Mouse (Mus musculus) midbrain, embryonic 11.5 days (tissue): Measurements from ENCODE around the gene Arnt. TPM values are rescaled to one million over a fixed set of nuclear protein-coding genes. Genes with fewer than 3 reads are reported as not detected.
"Not testable (repeated sequence)": the region's sequence is repeated elsewhere in the genome, so short reads cannot be mapped to it uniquely, and the experiment has no call there.

Experiments used
- ATAC-seq: fragments of 200-750 bp; cut with Nextera tagmentation; 2 replicates; pipeline ENCODE4 v1.8.0; 2017; ENCODE audit warnings: moderate TSS enrichment, moderate library complexity; ENCODE audit not compliant: low FRiP score
- DNase-seq: peaks from one replicate; pipeline ENCODE4 v3.0.0; 2015; ENCODE audit warnings: low spot score; ENCODE audit errors: missing footprints
- H3K27ac ChIP-seq: fragments of 300-500 bp; sonication (generic); 2 replicates; pipeline ENCODE4 v1.5.1; 2014; ENCODE audit warnings: low read depth, low read length
- H3K27me3 ChIP-seq: fragments of 300-500 bp; sonication (generic); 2 replicates; pipeline ENCODE4 v1.6.1; 2014; ENCODE audit warnings: mild to moderate bottlenecking, low read length, moderate library complexity, mixed read lengths; ENCODE audit not compliant: control insufficient read depth, insufficient read depth
- H3K36me3 ChIP-seq: fragments of 300-500 bp; sonication (generic); 2 replicates; pipeline ENCODE4 v1.6.1; 2014; ENCODE audit warnings: mild to moderate bottlenecking, low read length, moderate library complexity, mixed read lengths; ENCODE audit not compliant: control insufficient read depth, insufficient read depth
- H3K4me1 ChIP-seq: fragments of 300-500 bp; sonication (generic); 2 replicates; pipeline ENCODE4 v1.6.1; 2014; ENCODE audit warnings: low read length; ENCODE audit not compliant: control insufficient read depth, insufficient read depth
- H3K4me2 ChIP-seq: fragments of 300-500 bp; sonication (generic); 2 replicates; pipeline ENCODE4 v1.6.1; 2014; ENCODE audit warnings: mild to moderate bottlenecking, moderate library complexity
- H3K4me3 ChIP-seq: fragments of 300-500 bp; sonication (generic); 2 replicates; pipeline ENCODE4 v1.5.1; 2014; ENCODE audit warnings: low read depth, low read length
- H3K9ac ChIP-seq: fragments of 300-500 bp; sonication (generic); 2 replicates; pipeline ENCODE4 v1.6.1; 2014; ENCODE audit warnings: low read length
- H3K9me3 ChIP-seq: fragments of 300-500 bp; sonication (generic); 2 replicates; pipeline ENCODE4 v1.6.1; 2016; ENCODE audit warnings: low read length; ENCODE audit not compliant: control insufficient read depth
- WGBS: fragments of 180-500 bp; shearing (Covaris S2); extraction: QIAGEN DNeasy Blood & Tissue Kit; methylation state at CpG from one replicate; pipeline ENCODE4 v1.1.7; 2014; 5-methylcytosine and 5-hydroxymethylcytosine counted together
- polyA plus RNA-seq: library from polyadenylated mRNA; unstranded; fragments of >200 nt; fragmentation: Nextera tagmentation; extraction: Ambion mirVana; gene quantifications from 2 replicates; pipeline ENCODE4 v1.2.1, GENCODE M21; 2014

Gene Arnt
- polyA plus RNA-seq: 26.2 and 27.0 TPM in 2 replicates

- Histone ChIP-seq H3K4me1 (peaks cover 6% of the 10 kb centered on the region), H3K9me3 (no peaks in the 10 kb centered on the region), H3K27me3 (no peaks in the 10 kb centered on the region), H3K4me3 (peak within 1 kb of the TSS; percentile 89), H3K4me2 (peak within 1 kb of the TSS; percentile 68), H3K36me3 (no peaks in the 10 kb centered on the region; the same call in 1 of the 2 replicates), H3K9ac (peak within 1 kb of the TSS; percentile 82), H3K27ac (no peak within 1 kb of the TSS; the same call in 1 of the 2 replicates)
- ATAC-seq: peak; percentile 100
- under 1% methylated on average over 47 of the region's 47 CpGs for WGBS
- peak; percentile 99 for DNase-seq
Observed at GRCm38 (mm10) chr3:95434136-95434982, at the start of gene Arnt. TSS of gene Arnt (plus strand) at chr3:95434388.

GRCm38 (mm10) chr3:95385401-95386075 lies 48.6 kb upstream of the Arnt start:
- DNase-seq: no peak
- Histone ChIP-seq H3K9me3 (no peaks in the 10 kb centered on the region), H3K9ac (no peak overlapping the region), H3K4me2 (no peak overlapping the region), H3K36me3 (no peaks in the 10 kb centered on the region), H3K27ac (no peak overlapping the region), H3K4me1 (no peaks in the 10 kb centered on the region), H3K4me3 (no peak overlapping the region), H3K27me3 (no peaks in the 10 kb centered on the region)
- ATAC-seq: no peak
- 89% methylated on average over 5 of the region's 5 CpGs for WGBS

- Histone ChIP-seq H3K4me1 (no peaks in the 10 kb centered on the region), H3K9me3 (no peaks in the 10 kb centered on the region), H3K9ac (no peak overlapping the region), H3K4me3 (no peak overlapping the region), H3K27me3 (no peaks in the 10 kb centered on the region), H3K4me2 (no peak overlapping the region), H3K36me3 (no peaks in the 10 kb centered on the region), H3K27ac (no peak overlapping the region)
- ATAC-seq (no peak), DNase-seq (no peak)
- WGBS: 91% methylated on average over 4 of the region's 4 CpGs
Observed at GRCm38 (mm10) chr3:95394385-95394784, 39.8 kb upstream of the Arnt start.

- no peak for DNase-seq
Observed at GRCm38 (mm10) chr3:95402741-95403140, 31.4 kb upstream of the Arnt start, which contains the start of gene 4930558C23Rik. TSS of gene 4930558C23Rik (minus strand) at chr3:95402841.

GRCm38 (mm10) chr3:95407728-95408127 lies 26.5 kb upstream of the Arnt start:
- WGBS: 77% methylated on average over 1 of the region's 1 CpGs
- no peak overlapping the region for H3K4me3 ChIP-seq
- H3K9ac ChIP-seq: no peak overlapping the region
- H3K4me1 ChIP-seq: no peaks in the 10 kb centered on the region
- DNase-seq (no peak), ATAC-seq (no peak)
- no peaks in the 10 kb centered on the region for H3K36me3 ChIP-seq
- H3K4me2 ChIP-seq: no peak overlapping the region
- no peaks in the 10 kb centered on the region for H3K27me3 ChIP-seq
- no peak overlapping the region for H3K27ac ChIP-seq
- H3K9me3 ChIP-seq: no peaks in the 10 kb centered on the region

More at GRCm38 (mm10) chr3:95402741-95403140, 31.4 kb upstream of the Arnt start, which contains the start of gene 4930558C23Rik:
- 95% methylated on average over 3 of the region's 3 CpGs for WGBS
- H3K4me2 ChIP-seq: no peak within 1 kb of the TSS
- H3K4me1 ChIP-seq: no peaks in the 10 kb centered on the region
- no peak for ATAC-seq
- no peaks in the 10 kb centered on the region for H3K27me3 ChIP-seq
- H3K4me3 ChIP-seq: no peak within 1 kb of the TSS
- H3K27ac ChIP-seq: no peak within 1 kb of the TSS
- H3K9ac ChIP-seq: no peak within 1 kb of the TSS
- no peaks in the 10 kb centered on the region for H3K9me3 ChIP-seq
- no peaks in the 10 kb centered on the region for H3K36me3 ChIP-seq

GRCm38 (mm10) chr3:95408852-95409251 lies 25.3 kb upstream of the Arnt start:
- Histone ChIP-seq H3K9me3 (no peaks in the 10 kb centered on the region), H3K4me3 (no peak overlapping the region), H3K27me3 (no peaks in the 10 kb centered on the region), H3K4me2 (no peak overlapping the region), H3K27ac (no peak overlapping the region), H3K4me1 (no peaks in the 10 kb centered on the region), H3K36me3 (no peaks in the 10 kb centered on the region), H3K9ac (no peak overlapping the region)
- no peak for ATAC-seq
- DNase-seq: no peak
- 95% methylated on average over 2 of the region's 2 CpGs for WGBS

GRCm38 (mm10) chr3:95412268-95412667 lies 21.9 kb upstream of the Arnt start:
- no peaks in the 10 kb centered on the region for H3K36me3 ChIP-seq
- H3K27me3 ChIP-seq: no peaks in the 10 kb centered on the region
- H3K4me2 ChIP-seq: no peak overlapping the region
- ATAC-seq (no peak), DNase-seq (no peak)
- H3K9me3 ChIP-seq: no peaks in the 10 kb centered on the region
- WGBS: 92% methylated on average over 1 of the region's 1 CpGs
- H3K9ac ChIP-seq: no peak overlapping the region
- no peaks in the 10 kb centered on the region for H3K4me1 ChIP-seq
- H3K27ac ChIP-seq: no peak overlapping the region
- no peak overlapping the region for H3K4me3 ChIP-seq

GRCm38 (mm10) chr3:95417866-95418265 lies 16.3 kb upstream of the Arnt start:
- H3K9me3 ChIP-seq: no peaks in the 10 kb centered on the region; the same call in 1 of the 2 replicates
- no peaks in the 10 kb centered on the region for H3K27me3 ChIP-seq
- WGBS: 92% methylated on average over 6 of the region's 6 CpGs
- no peaks in the 10 kb centered on the region for H3K4me1 ChIP-seq
- no peak overlapping the region for H3K27ac ChIP-seq
- ATAC-seq: no peak
- no peak overlapping the region for H3K4me3 ChIP-seq
- no peak for DNase-seq
- no peak overlapping the region for H3K9ac ChIP-seq
- H3K4me2 ChIP-seq: no peak overlapping the region
- no peaks in the 10 kb centered on the region for H3K36me3 ChIP-seq

GRCm38 (mm10) chr3:95426476-95426875 lies 7.7 kb upstream of the Arnt start:
- not testable (repeated sequence) for H3K9ac ChIP-seq

More at GRCm38 (mm10) chr3:95426476-95426875, 7.7 kb upstream of the Arnt start:
- not testable (repeated sequence) for H3K4me1 ChIP-seq, ATAC-seq, H3K27me3 ChIP-seq, H3K4me2 ChIP-seq, H3K27ac ChIP-seq, H3K9me3 ChIP-seq, DNase-seq, H3K36me3 ChIP-seq, H3K4me3 ChIP-seq
- 94% methylated on average over 5 of the region's 5 CpGs for WGBS
